In the genomic region with DNA sequence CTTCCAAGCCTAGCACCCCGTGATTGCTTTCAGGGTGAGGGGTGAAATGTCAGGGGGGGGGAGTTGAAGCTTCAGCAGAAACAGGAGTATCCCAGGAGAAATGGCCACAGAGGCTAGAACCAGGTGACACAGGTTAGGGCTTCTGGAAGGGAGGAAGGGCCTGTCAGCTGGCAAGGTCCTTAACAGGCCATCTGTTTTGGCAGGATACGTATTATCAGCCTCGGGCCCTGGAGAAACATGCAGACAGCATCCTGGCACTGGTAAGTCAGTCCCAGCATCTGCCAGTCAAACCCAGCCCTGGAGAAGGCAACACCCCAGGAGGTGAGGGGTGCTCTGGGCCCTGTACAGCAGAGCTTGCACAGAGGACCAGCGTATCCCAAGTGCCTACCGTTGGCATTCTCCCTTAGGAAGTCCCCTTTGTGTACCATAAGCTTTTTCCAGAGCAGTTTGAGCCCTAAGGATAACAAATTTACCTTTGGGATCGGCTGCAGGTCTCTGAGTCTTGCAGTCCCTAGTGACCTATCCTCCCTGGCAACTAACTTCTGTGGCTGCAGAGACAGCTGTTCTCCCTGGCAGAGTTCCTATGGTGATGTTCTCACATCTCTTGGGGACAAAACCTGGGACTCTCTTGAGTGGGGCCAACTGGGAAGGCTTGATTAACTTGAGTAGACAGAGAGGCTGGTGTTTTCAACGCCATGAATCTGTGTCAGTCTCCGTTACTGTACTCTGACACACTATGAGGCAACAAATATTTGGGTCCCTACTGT, we compare ENCODE assay signal across 8 mouse cellular contexts. TPM values are rescaled to one million over a fixed set of nuclear protein-coding genes. Genes with fewer than 3 reads are reported as not detected.
DNase-seq lines count a peak whose midpoint lies in the region; ATAC-seq and TF ChIP-seq lines count a peak whose summit lies in the region.

No protein-coding gene starts in this region.

- no peaks in the 10 kb centered on the region for H3K9me3 ChIP-seq in lung, embryonic 14.5 days (ENCODE audit: low read depth, low read length)
- no peaks in the 10 kb centered on the region for H3K9me3 ChIP-seq in liver, embryonic 11.5 days (ENCODE audit: control insufficient read depth, low read length)

- peaks cover 7% of the 10 kb centered on the region for H3K4me1 ChIP-seq in lung, embryonic 14.5 days (ENCODE audit: insufficient read depth)
- H3K4me1 ChIP-seq in liver, embryonic 11.5 days (replicated peaks; ENCODE audit: control insufficient read depth, insufficient read depth, low read length) = peaks cover 12% of the 10 kb centered on the region

- peak overlapping the region; percentile 63 for H3K4me2 ChIP-seq in lung, embryonic 14.5 days
- H3K4me2 ChIP-seq in liver, embryonic 11.5 days = peak overlapping the region; percentile 73

- 0 out of 2 replicates have a peak overlapping the region, but pooled peaks have one; percentile 2 for H3K27ac ChIP-seq in lung, embryonic 14.5 days (ENCODE audit: low read depth)
- peak overlapping the region; percentile 95; the same call in 1 of the 2 replicates for H3K27ac ChIP-seq in liver, embryonic 11.5 days (ENCODE audit: low read depth, low read length)

- WGBS in lung, embryonic 14.5 days = 59% methylated on average over 8 of the region's 8 CpGs
- 65% methylated on average over 8 of the region's 8 CpGs for WGBS in liver, embryonic 11.5 days

- peak overlapping the region; percentile 84 for H3K9ac ChIP-seq in lung, embryonic 14.5 days
- H3K9ac ChIP-seq in liver, embryonic 11.5 days (ENCODE audit: low read depth, low read length) = peak overlapping the region; percentile 94

- H3K4me3 ChIP-seq in lung, embryonic 14.5 days (ENCODE audit: low read depth, low read length) = peak overlapping the region; percentile 63
- H3K4me3 ChIP-seq in liver, embryonic 11.5 days (ENCODE audit: low read depth, low read length) = peak overlapping the region; percentile 72

- ATAC-seq in lung, embryonic 14.5 days (ENCODE audit: insufficient read depth) = no peak
- ATAC-seq in liver, embryonic 11.5 days (replicated peaks; ENCODE audit: low FRiP score) = peak; percentile 44

- no peak for TF ChIP-seq CTCF in lung, embryonic 14.5 days (IDR thresholded peaks at IDR 0.05; ENCODE audit: low read depth)

- peaks cover 34% of the 10 kb centered on the region for H3K36me3 ChIP-seq in lung, embryonic 14.5 days (ENCODE audit: insufficient read depth)
- peaks cover 15% of the 10 kb centered on the region for H3K36me3 ChIP-seq in liver, embryonic 11.5 days (ENCODE audit: control insufficient read depth, insufficient read depth, low read length)

- H3K27me3 ChIP-seq in lung, embryonic 14.5 days (ENCODE audit: insufficient read depth, low read length) = no peaks in the 10 kb centered on the region
- no peaks in the 10 kb centered on the region for H3K27me3 ChIP-seq in liver, embryonic 11.5 days (replicated peaks; ENCODE audit: control insufficient read depth, insufficient read depth, low read length)

- no peak for DNase-seq in lung, embryonic 14.5 days
- no peak for DNase-seq in lung, postnatal 10 days
- DNase-seq in cerebellum, adult 9-10 months = peak; percentile 96
- peak; percentile 29 to 36 for DNase-seq in heart, adult 9 months (ENCODE audit: low spot score in 2 of 2)
- no peak for DNase-seq in liver, embryonic 11.5 days (ENCODE audit: low spot score)
- peak; percentile 29 to 33 for DNase-seq in spleen, postnatal 14 days (ENCODE audit: low spot score in 2 of 2)
- DNase-seq in frontal cortex, postnatal 14 days (ENCODE audit: low spot score in 2 of 2) = no peak
- DNase-seq in T-cell, adult 2 months (ENCODE audit: low spot score) = no peak

RNA-seq across cellular contexts. Expression of gene Abhd16a, which starts 1.3 kb away (rescaled TPM):
- 79.7 and 80.9 TPM in 2 replicates for polyA plus RNA-seq in lung, embryonic 14.5 days (2014; fragmentation: Nextera tagmentation; extraction: Ambion mirVana)
- polyA plus RNA-seq in liver, embryonic 11.5 days (2014; fragmentation: Nextera tagmentation; extraction: Ambion mirVana) = 71.6 and 79.8 TPM in 2 replicates

RNA-seq across cellular contexts. Expression of gene Ly6g6f, which starts 4.9 kb away (rescaled TPM):
- 0.49 and 0.96 TPM in 2 replicates for polyA plus RNA-seq in lung, embryonic 14.5 days (2014; fragmentation: Nextera tagmentation; extraction: Ambion mirVana)
- polyA plus RNA-seq in liver, embryonic 11.5 days (2014; fragmentation: Nextera tagmentation; extraction: Ambion mirVana) = 12.8 and 13.5 TPM in 2 replicates

RNA-seq across cellular contexts. Expression of gene Ly6g6d, which starts 12.5 kb away (rescaled TPM):
- 2.7 and 4.0 TPM in 2 replicates for polyA plus RNA-seq in lung, embryonic 14.5 days (2014; fragmentation: Nextera tagmentation; extraction: Ambion mirVana)
- 0.44 and 0.78 TPM in 2 replicates for polyA plus RNA-seq in liver, embryonic 11.5 days (2014; fragmentation: Nextera tagmentation; extraction: Ambion mirVana)

RNA-seq across cellular contexts. Expression of gene Ly6g6e, which starts 13.6 kb away (rescaled TPM):
- polyA plus RNA-seq in lung, embryonic 14.5 days (2014; fragmentation: Nextera tagmentation; extraction: Ambion mirVana) = 0.39 and 0.43 TPM in 2 replicates
- 0.57 TPM in 1 of 2 replicates, not detected in the other for polyA plus RNA-seq in liver, embryonic 11.5 days (2014; fragmentation: Nextera tagmentation; extraction: Ambion mirVana)

RNA-seq across cellular contexts. Expression of gene Ly6g5c, which starts 17.7 kb away (rescaled TPM):
- polyA plus RNA-seq in lung, embryonic 14.5 days (2014; fragmentation: Nextera tagmentation; extraction: Ambion mirVana) = not detected in 2 replicates
- not detected in 2 replicates for polyA plus RNA-seq in liver, embryonic 11.5 days (2014; fragmentation: Nextera tagmentation; extraction: Ambion mirVana)

Comparison
In these comparisons a context has a peak if more than half of its experiments do, and no peak if none do; other contexts are left out.
1. DNase-seq: peak in cerebellum, adult 9-10 months (single experiment), heart, adult 9 months (2 of 2) and spleen, postnatal 14 days (2 of 2); none in lung, embryonic 14.5 days (single experiment), lung, postnatal 10 days (single experiment), liver, embryonic 11.5 days (single experiment), frontal cortex, postnatal 14 days (0 of 2) and T-cell, adult 2 months (single experiment).